Mouse (Mus musculus) CH12.LX (cell line): ENCODE measurements at regions not wholly inside any gene's neighbourhood (a gene's known extent, or its start where the extent isn't known, plus 50 kb on each side); places are given as distances from the start of the nearest gene placed in this dataset.
A peak's percentile ranks its signal among the peaks of the same experiment; 100 is the strongest.

Experiments
- DNase-seq: peaks from one replicate; pipeline ENCODE4 v3.0.0-alpha.2; 2013; ENCODE audit errors: extremely low read depth
- H3K27ac ChIP-seq: 2 replicates; pipeline ENCODE4 v1.5.1; 2012; ENCODE audit warnings: low read depth, mild to moderate bottlenecking, control low read depth, moderate library complexity; ENCODE audit not compliant: insufficient read depth
- H3K27me3 ChIP-seq: replicated peaks from 2 replicates; pipeline ENCODE3; 2012; ENCODE audit warnings: inconsistent platforms
- H3K36me3 ChIP-seq, 2 experiments: replicated peaks in 1 of 2; 2 replicates each; pipeline versions ENCODE3 to v1.6.1; 2012; ENCODE audit warnings: inconsistent platforms in 1 of 2, low read length in 1 of 2, mild to moderate bottlenecking in 1 of 2, mixed read lengths in 1 of 2, moderate library complexity in 1 of 2; ENCODE audit not compliant: control insufficient read depth in 1 of 2, insufficient read depth in 1 of 2
- H3K4me1 ChIP-seq, 2 experiments: 2 replicates each; pipeline ENCODE4 v1.6.1; 2012; ENCODE audit warnings: inconsistent platforms in 1 of 2, moderate library complexity in 1 of 2; ENCODE audit not compliant: insufficient read depth in 2 of 2, control insufficient read depth in 1 of 2
- H3K4me2 ChIP-seq: 2 replicates; pipeline ENCODE4 v1.6.1; 2012; ENCODE audit warnings: low read depth, mild to moderate bottlenecking, control low read depth; ENCODE audit not compliant: poor library complexity, insufficient read depth, severe bottlenecking
- H3K4me3 ChIP-seq, 3 experiments: fragments of 150-350 bp in 1 of 3; sonication (generic) in 1 of 3; replicated peaks in 1 of 3; 2 replicates each; pipeline versions ENCODE3 to v1.5.1; 2011 to 2012; ENCODE audit warnings: low read depth in 2 of 3, low read length in 2 of 3, mild to moderate bottlenecking in 2 of 3, moderate library complexity in 2 of 3, control low read depth in 1 of 3, improper control_type of control experiment in 1 of 3, inconsistent platforms in 1 of 3, mixed read lengths in 1 of 3; ENCODE audit not compliant: poor library complexity in 1 of 3
- H3K79me2 ChIP-seq: replicated peaks from 2 replicates; pipeline ENCODE4 v1.6.1; 2012; ENCODE audit warnings: mild to moderate bottlenecking, moderate library complexity; ENCODE audit not compliant: control insufficient read depth, poor library complexity, insufficient read depth, severe bottlenecking; ENCODE audit errors: extremely low read depth
- H3K9ac ChIP-seq: 2 replicates; pipeline ENCODE4 v1.6.1; 2012; ENCODE audit warnings: low read depth, mild to moderate bottlenecking, control low read depth, moderate library complexity; ENCODE audit not compliant: insufficient read depth
- H3K9me3 ChIP-seq: replicated peaks from 2 replicates; pipeline ENCODE3; 2012; ENCODE audit warnings: low read length, inconsistent platforms, mixed read lengths
- CHD2 ChIP-seq: IDR thresholded peaks from 2 replicates; pipeline ENCODE4 v1.6.1; 2011; ENCODE audit warnings: low read length, improper control_type of control experiment
- CTCF ChIP-seq, 2 experiments: IDR thresholded peaks in 1 of 2; conservative IDR thresholded peaks in 1 of 2; 2 replicates each; pipeline ENCODE4 v1.5.1; 2011 to 2012; ENCODE audit warnings: low read depth in 2 of 2, low read length in 2 of 2, improper control_type of control experiment in 1 of 2, inconsistent platforms in 1 of 2, mild to moderate bottlenecking in 1 of 2, moderate library complexity in 1 of 2
- ELF1 ChIP-seq: IDR thresholded peaks from 2 replicates; pipeline ENCODE4 v1.6.1; 2014; ENCODE audit warnings: low read depth, mild to moderate bottlenecking, inconsistent platforms, low read length, improper control_type of control experiment
- EP300 ChIP-seq: IDR thresholded peaks from 2 replicates; pipeline ENCODE4 v1.6.1; 2011; ENCODE audit warnings: low read length, improper control_type of control experiment
- ETS1 ChIP-seq: conservative IDR thresholded peaks from 2 replicates; pipeline ENCODE4 v1.6.1; 2012; ENCODE audit warnings: low read depth, mild to moderate bottlenecking, inconsistent platforms, low read length, improper control_type of control experiment, moderate library complexity
- IRF4 ChIP-seq: IDR thresholded peaks from 2 replicates; pipeline ENCODE4 v1.6.1; 2014; ENCODE audit warnings: low read depth, mild to moderate bottlenecking, inconsistent platforms, low read length, improper control_type of control experiment
- KAT2A ChIP-seq: IDR thresholded peaks from 2 replicates; pipeline ENCODE4 v1.6.1; 2012; ENCODE audit warnings: low read length, improper control_type of control experiment, inconsistent platforms; ENCODE audit not compliant: insufficient replicate concordance
- MAZ ChIP-seq: IDR thresholded peaks from 2 replicates; pipeline ENCODE4 v1.6.1; 2012; ENCODE audit warnings: low read depth, mild to moderate bottlenecking, inconsistent platforms, low read length, improper control_type of control experiment, moderate library complexity
- MEF2A ChIP-seq: IDR thresholded peaks from 2 replicates; pipeline ENCODE4 v1.6.1; 2014; ENCODE audit warnings: low read depth, mild to moderate bottlenecking, inconsistent platforms, low read length, improper control_type of control experiment, borderline replicate concordance
- MYC ChIP-seq: IDR thresholded peaks from 2 replicates; pipeline ENCODE4 v1.6.1; 2011; ENCODE audit warnings: low read depth, mild to moderate bottlenecking, improper control_type of control experiment, low read length
- NELFE ChIP-seq: IDR thresholded peaks from 2 replicates; pipeline ENCODE4 v1.6.1; 2011; ENCODE audit warnings: low read depth, low read length, improper control_type of control experiment
- POLR2AphosphoS2 ChIP-seq: IDR thresholded peaks from 2 replicates; pipeline ENCODE4 v1.6.1; 2011; ENCODE audit warnings: low read depth, low read length, improper control_type of control experiment
- RCOR1 ChIP-seq: conservative IDR thresholded peaks from 2 replicates; pipeline ENCODE4 v1.6.1; 2012; ENCODE audit warnings: low read depth, mild to moderate bottlenecking, inconsistent platforms, low read length, improper control_type of control experiment
- SIN3A ChIP-seq: IDR thresholded peaks from 2 replicates; pipeline ENCODE4 v1.6.1; 2012; ENCODE audit warnings: low read length, improper control_type of control experiment, inconsistent platforms
- SMC3 ChIP-seq: IDR thresholded peaks from 2 replicates; pipeline ENCODE4 v1.6.1; 2011; ENCODE audit warnings: low read depth, low read length, improper control_type of control experiment
- TBP ChIP-seq: conservative IDR thresholded peaks from 2 replicates; pipeline ENCODE4 v1.6.1; 2011; ENCODE audit warnings: low read depth, low read length, improper control_type of control experiment
- UBTF ChIP-seq: IDR thresholded peaks from 2 replicates; pipeline ENCODE4 v1.6.1; 2012; ENCODE audit warnings: low read depth, mild to moderate bottlenecking, inconsistent platforms, low read length, improper control_type of control experiment, moderate library complexity
- USF2 ChIP-seq: conservative IDR thresholded peaks from 2 replicates; pipeline ENCODE4 v1.6.1; 2011; ENCODE audit warnings: low read depth, low read length, improper control_type of control experiment
- ZKSCAN1 ChIP-seq: IDR thresholded peaks from 2 replicates; pipeline ENCODE4 v1.6.1; 2012; ENCODE audit warnings: low read depth, inconsistent platforms, low read length, improper control_type of control experiment, borderline replicate concordance
- ZNF384 ChIP-seq: IDR thresholded peaks from 2 replicates; pipeline ENCODE4 v1.6.1; 2012; ENCODE audit warnings: low read depth, low read length, improper control_type of control experiment, inconsistent platforms
- dilution Hi-C: fragments of 300-500 bp; cut with MboI; formaldehyde crosslinking; loops from 2 replicates; pipeline ENCODE4 v1.14.3; 2020; ENCODE audit warnings: low sequenced_read_pairs; ENCODE audit not compliant: extremely low pct_unique_long_range_greater_than_20kb, extremely low pct_ligation_motif_present
- in situ Hi-C: fragments of 300-500 bp; cut with MboI; formaldehyde crosslinking; loops from 3 replicates; pipeline ENCODE4 v1.14.3; 2019; ENCODE audit warnings: low sequenced_read_pairs, low pct_ligation_motif_present, low pct_unique_long_range_greater_than_20kb, mixed read lengths

GRCm38 (mm10) chr8:30823588-30823938 is 2604.9 kb upstream of the 5930422O12Rik start:
- Histone ChIP-seq H3K9ac (no peak overlapping the region), H3K79me2 (no peaks in the 10 kb centered on the region), H3K4me2 (peak overlapping the region; percentile 15; the same call in 1 of the 2 replicates), H3K4me1 (no peaks in the 10 kb centered on the region; a peak in 1 of 4 replicates), H3K4me3 (no peak overlapping the region), H3K27ac (no peak overlapping the region), H3K9me3 (no peaks in the 10 kb centered on the region), H3K36me3 (no peaks in the 10 kb centered on the region), H3K27me3 (no peaks in the 10 kb centered on the region)
- TF ChIP-seq ELF1 (no peak), NELFE (no peak), SMC3 (no peak), TBP (no peak), UBTF (no peak), KAT2A (no peak), CTCF (conservative IDR thresholded peaks at IDR 0.05 in 1 of 2, IDR thresholded peaks at IDR 0.05 in 1 of 2; ENCODE audit: low read depth in 2 of 2, low read length in 2 of 2) (no peak), USF2 (no peak), ETS1 (no peak), RCOR1 (no peak), CHD2 (no peak), ZKSCAN1 (no peak), ZNF384 (no peak), MEF2A (no peak)
- in situ Hi-C loops, result no loop called here
- DNase-seq, result no peak
- dilution Hi-C loops, result no loop called here

- no peaks in the 10 kb centered on the region for H3K36me3 ChIP-seq
- no peak overlapping the region for H3K27ac ChIP-seq
- no peaks in the 10 kb centered on the region for H3K79me2 ChIP-seq
- H3K27me3 ChIP-seq, result no peaks in the 10 kb centered on the region
- dilution Hi-C loops, result no loop called here
- in situ Hi-C loops, result loop anchor here (25.0 kb wide), 1 partner anchor 211 kb away; no protein-coding TSS in a partner anchor
- no peaks in the 10 kb centered on the region for H3K9me3 ChIP-seq
- H3K9ac ChIP-seq, result no peak overlapping the region
- H3K4me2 ChIP-seq, result no peak overlapping the region
- H3K4me3 ChIP-seq, result no peak overlapping the region
- TF ChIP-seq UBTF (no peak), EP300 (no peak), SIN3A (no peak), MAZ (no peak), MYC (no peak), ETS1 (no peak), USF2 (no peak), POLR2AphosphoS2 (no peak), KAT2A (no peak), CHD2 (no peak), IRF4 (no peak)
- no peaks in the 10 kb centered on the region; a peak in 1 of 4 replicates for H3K4me1 ChIP-seq
- DNase-seq, result no peak
These were observed 2602.5 kb upstream of the 5930422O12Rik start for GRCm38 (mm10) chr8:30826021-30826420.
